Mouse (Mus musculus) heart, postnatal 25 days (tissue): Measurements from ENCODE around the gene Mettl22. TPM values are rescaled to one million over a fixed set of nuclear protein-coding genes. Genes with fewer than 3 reads are reported as not detected.

Source experiments
- DNase-seq: peaks from one replicate; pipeline ENCODE4 v3.0.0; 2022; ENCODE audit warnings: low spot score
- intact Hi-C: fragments of 180-260 bp; cut with DNase I; formaldehyde crosslinking; loops from one replicate; pipeline ENCODE4 v1.15.1; 2025
- total RNA-seq, 2 experiments: library from RNA; stranded (reverse); gene quantifications; 2 replicates each; pipeline ENCODE4 v1.2.3; 2021

Mettl22 gene
- 10 to 100 TPM; 28.6 to 33.1 TPM for total RNA-seq

- intact Hi-C loops = no loop called here
- DNase-seq = peak; percentile 80
These were observed at the start of gene Mettl22 for GRCm38 (mm10) chr16:8470603-8471481. Gene Mettl22, plus strand, starts transcription at chr16:8470788.

GRCm38 (mm10) chr16:8420842-8421241 is 49.7 kb upstream of the Mettl22 start:
- intact Hi-C loops = no loop called here
- DNase-seq = no peak

GRCm38 (mm10) chr16:8423626-8424114 is 46.9 kb upstream of the Mettl22 start:
- no peak for DNase-seq
- intact Hi-C loops = no loop called here

GRCm38 (mm10) chr16:8424161-8424970 is 46.2 kb upstream of the Mettl22 start:
- intact Hi-C loops = no loop called here
- no peak for DNase-seq

- no peak for DNase-seq
- intact Hi-C loops = no loop called here
These were observed 45.6 kb upstream of the Mettl22 start, which contains the start of gene Tmem114 for GRCm38 (mm10) chr16:8424971-8425330. Gene Tmem114, minus strand, starts transcription at chr16:8425136.

GRCm38 (mm10) chr16:8425736-8426135 is 44.9 kb upstream of the Mettl22 start:
- intact Hi-C loops = no loop called here
- DNase-seq = no peak

- intact Hi-C loops = no loop called here
- no peak for DNase-seq
These were observed 41.1 kb upstream of the Mettl22 start for GRCm38 (mm10) chr16:8429531-8429930.

- intact Hi-C loops = no loop called here
- DNase-seq = no peak
These were observed 38.0 kb upstream of the Mettl22 start for GRCm38 (mm10) chr16:8432616-8433015.

- intact Hi-C loops = no loop called here
- no peak for DNase-seq
These were observed 25.7 kb upstream of the Mettl22 start for GRCm38 (mm10) chr16:8444911-8445310.

GRCm38 (mm10) chr16:8446256-8446655 is 24.3 kb upstream of the Mettl22 start:
- intact Hi-C loops = no loop called here
- no peak for DNase-seq

GRCm38 (mm10) chr16:8453301-8453700 is 17.3 kb upstream of the Mettl22 start:
- no peak for DNase-seq
- intact Hi-C loops = no loop called here

- intact Hi-C loops = no loop called here
- DNase-seq = no peak
These were observed 15.4 kb upstream of the Mettl22 start for GRCm38 (mm10) chr16:8455221-8455620.

- no peak for DNase-seq
- intact Hi-C loops = no loop called here
These were observed 12.2 kb upstream of the Mettl22 start for GRCm38 (mm10) chr16:8458391-8458790.

- intact Hi-C loops = no loop called here
- DNase-seq = no peak
These were observed 11.5 kb upstream of the Mettl22 start for GRCm38 (mm10) chr16:8459098-8459497.

GRCm38 (mm10) chr16:8470132-8470531 is 456 bp upstream of the Mettl22 start:
- DNase-seq = no peak
- intact Hi-C loops = no loop called here

- no peak for DNase-seq
- intact Hi-C loops = no loop called here
These were observed 16.9 kb downstream of the Mettl22 start for GRCm38 (mm10) chr16:8487396-8488005.

- DNase-seq = no peak
- intact Hi-C loops = no loop called here
These were observed 18.8 kb downstream of the Mettl22 start for GRCm38 (mm10) chr16:8489340-8489739.

GRCm38 (mm10) chr16:8491743-8492490 is 21.3 kb downstream of the Mettl22 start:
- no peak for DNase-seq
- intact Hi-C loops = loop anchor here (5.0 to 10.0 kb wide), 4 partner anchors 80 to 380 kb away; no protein-coding TSS in a partner anchor

GRCm38 (mm10) chr16:8494268-8494667 is 23.7 kb downstream of the Mettl22 start:
- DNase-seq = no peak
- intact Hi-C loops = loop anchor here (5.0 to 10.0 kb wide), 4 partner anchors 82 to 378 kb away; no protein-coding TSS in a partner anchor
